Comparison of ENCODE assay signal across 13 mouse cellular contexts in the genomic region with DNA sequence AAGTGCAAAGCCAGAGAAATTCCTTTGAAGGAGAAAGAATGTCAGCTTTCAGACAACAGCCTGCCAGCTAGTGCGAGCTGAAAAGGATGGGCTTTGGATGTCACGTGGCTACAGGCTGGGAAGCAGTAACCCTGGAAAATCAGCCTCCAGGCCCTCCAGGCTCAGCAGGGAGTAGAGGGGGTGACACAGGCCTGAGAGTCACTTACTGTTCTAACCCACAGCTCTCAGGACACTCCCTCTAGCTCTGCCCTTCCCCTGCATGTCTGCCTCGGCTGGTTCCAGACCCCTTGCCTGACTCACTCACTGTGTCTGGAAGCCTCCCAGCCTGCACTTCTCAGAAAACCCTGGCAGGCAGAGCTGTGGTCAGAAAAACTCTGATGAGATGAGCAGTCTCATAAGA. TPM values are rescaled to one million over a fixed set of nuclear protein-coding genes. Genes with fewer than 3 reads are reported as not detected.
DNase-seq lines count a peak whose midpoint lies in the region; ATAC-seq and TF ChIP-seq lines count a peak whose summit lies in the region.
"Had no signal": no experiment of that assay in that cellular context is flagged by ENCODE, and none has a peak within 500 bp of the region (broad histone marks: within the 10 kb centered on the region; RNA-seq: fewer than 3 reads in every experiment).

No protein-coding gene starts in this region.

- no peak overlapping the region for H3K9ac ChIP-seq in kidney, embryonic 15.5 days
- H3K9ac ChIP-seq: heart, embryonic 13.5 days; midbrain, embryonic 12.5 days had no signal

- no peak for TF ChIP-seq CTCF in gastrocnemius, adult 2 months (IDR thresholded peaks at IDR 0.05)

- peaks cover 17% of the 10 kb centered on the region for H3K4me1 ChIP-seq in kidney, embryonic 15.5 days
- H3K4me1 ChIP-seq: midbrain, embryonic 12.5 days had no signal

- H3K36me3 ChIP-seq in kidney, embryonic 15.5 days, result peaks cover 58% of the 10 kb centered on the region

- WGBS in kidney, embryonic 15.5 days, result 25% methylated on average over 3 of the region's 3 CpGs

- peak; percentile 61; the same call in 1 of the 2 replicates for ATAC-seq in kidney, embryonic 15.5 days (replicated peaks; ENCODE audit: low FRiP score)
- ATAC-seq in megakaryocyte progenitor cell, adult 5-6 weeks (replicated peaks; ENCODE audit: poor library complexity), result no peak

- intact Hi-C loops in gastrocnemius, adult 2 months (cut with DNase I), result no loop called here

- DNase-seq in kidney, adult 11 months, result no peak
- DNase-seq in NIH3T3 (ENCODE audit: low read depth), result peak; percentile 94
- DNase-seq in gastrocnemius, adult 2 months, result peak; percentile 74
- DNase-seq in lung, postnatal 14 days, result peak; percentile 10
- DNase-seq in thymus, adult 18-20 months, result no peak
- DNase-seq in spleen, adult 12 weeks (ENCODE audit: low spot score), result no peak
- DNase-seq: cerebellum, adult 9-11 months; right cerebral cortex, adult 18-20 months had no signal

- no peak overlapping the region for H3K4me2 ChIP-seq in kidney, embryonic 15.5 days
- H3K4me2 ChIP-seq: heart, embryonic 13.5 days; midbrain, embryonic 12.5 days had no signal

- H3K9me3 ChIP-seq in kidney, embryonic 15.5 days (replicated peaks), result no peaks in the 10 kb centered on the region
- H3K9me3 ChIP-seq: heart, embryonic 13.5 days; midbrain, embryonic 12.5 days had no signal

- H3K27ac ChIP-seq in kidney, embryonic 15.5 days, result peak overlapping the region; percentile 64
- H3K27ac ChIP-seq in gastrocnemius, adult 2 months, result peak overlapping the region; percentile 70
- H3K27ac ChIP-seq: heart, embryonic 13.5 days; midbrain, embryonic 12.5 days had no signal

- H3K27me3 ChIP-seq in kidney, embryonic 15.5 days, result no peaks in the 10 kb centered on the region
- H3K27me3 ChIP-seq: heart, embryonic 13.5 days; midbrain, embryonic 12.5 days had no signal

- no peak overlapping the region for H3K4me3 ChIP-seq in kidney, embryonic 15.5 days (replicated peaks)
- no peak overlapping the region for H3K4me3 ChIP-seq in gastrocnemius, adult 2 months
- H3K4me3 ChIP-seq: heart, embryonic 13.5 days; midbrain, embryonic 12.5 days had no signal

RNA-seq across cellular contexts. Expression of gene Anpep, which starts 20.1 kb away (rescaled TPM):
- 72.4 and 81.7 TPM in 2 replicates for polyA plus RNA-seq in kidney, embryonic 15.5 days (2015; fragmentation: Nextera tagmentation; extraction: Ambion mirVana)
- 1 to 10 TPM; 4.1 to 7.2 TPM for total RNA-seq in gastrocnemius, adult 2 months (2021)
- 1.2 and 2.3 TPM in 2 replicates for total RNA-seq in megakaryocyte progenitor cell, adult 5-6 weeks (2015)
- not detected in 2 replicates for total RNA-seq in megakaryocyte progenitor cell, adult 5-6 weeks (2017)

RNA-seq across cellular contexts. Expression of gene Ap3s2, which starts 39.5 kb away (rescaled TPM):
- polyA plus RNA-seq in kidney, embryonic 15.5 days (2015; fragmentation: Nextera tagmentation; extraction: Ambion mirVana), result 36.6 and 43.2 TPM in 2 replicates
- total RNA-seq in gastrocnemius, adult 2 months (2021), result 10 to 100 TPM; 17.1 to 19.0 TPM
- 15.7 and 25.3 TPM in 2 replicates for total RNA-seq in megakaryocyte progenitor cell, adult 5-6 weeks (2015)
- total RNA-seq in megakaryocyte progenitor cell, adult 5-6 weeks (2017), result 6.9 and 8.2 TPM in 2 replicates

RNA-seq across cellular contexts. Expression of gene Arpin, which starts 54.2 kb away (rescaled TPM):
- polyA plus RNA-seq in kidney, embryonic 15.5 days (2015; fragmentation: Nextera tagmentation; extraction: Ambion mirVana), result 30.5 and 30.7 TPM in 2 replicates
- total RNA-seq in gastrocnemius, adult 2 months (2021), result 1 to 10 TPM; 2.7 to 3.3 TPM
- 0.15 TPM in 1 of 2 replicates, not detected in the other for total RNA-seq in megakaryocyte progenitor cell, adult 5-6 weeks (2015)
- total RNA-seq in megakaryocyte progenitor cell, adult 5-6 weeks (2017), result 0.14 TPM in 1 of 2 replicates, not detected in the other
- total RNA-seq: MEL had no signal

Comparison
In these comparisons a context has a peak if more than half of its experiments do, and no peak if none do; other contexts are left out.
1. DNase-seq: peak in NIH3T3 (single experiment), gastrocnemius, adult 2 months (single experiment) and lung, postnatal 14 days (single experiment); none in kidney, adult 11 months (single experiment), thymus, adult 18-20 months (0 of 2) and spleen, adult 12 weeks (single experiment).